In the genomic region with DNA sequence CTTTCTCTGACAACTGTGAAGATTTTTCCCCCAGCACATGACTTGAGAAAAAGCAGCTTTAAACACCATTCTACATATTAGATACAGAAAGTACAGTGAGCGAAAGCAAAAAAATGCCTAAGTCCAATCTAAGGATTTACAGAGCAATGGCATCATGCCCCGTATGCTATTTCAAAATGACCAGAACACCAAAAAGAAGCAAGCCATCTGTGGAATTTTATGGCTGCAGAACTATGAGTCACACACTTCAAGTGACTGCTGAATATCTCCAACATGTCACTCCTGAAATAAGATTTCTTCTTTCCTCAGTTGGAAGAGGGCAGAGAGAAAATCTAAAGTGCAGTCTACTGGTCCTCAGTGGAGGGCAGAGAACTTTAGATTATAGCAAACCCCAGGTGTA, we compare ENCODE assay signal across 18 mouse cellular contexts. TPM values are rescaled to one million over a fixed set of nuclear protein-coding genes. Genes with fewer than 3 reads are reported as not detected.
DNase-seq lines count a peak whose midpoint lies in the region; TF ChIP-seq lines count a peak whose summit lies in the region.
"Had no signal": no experiment of that assay in that cellular context is flagged by ENCODE, and none has a peak within 500 bp of the region (broad histone marks: within the 10 kb centered on the region; RNA-seq: fewer than 3 reads in every experiment).

No protein-coding gene starts in this region.

- intact Hi-C loops in left cerebral cortex, adult 2 months (cut with DNase I) = loop anchor here (10.0 kb wide), 1 partner anchor 609 kb away; no protein-coding TSS in a partner anchor
- intact Hi-C loops in left cerebral cortex, postnatal 4 days (cut with DNase I) = no loop called here

- no peak for TF ChIP-seq CTCF in cerebellum, adult 2 months (IDR thresholded peaks at IDR 0.05; ENCODE audit: borderline replicate concordance, insufficient read depth, low read depth, low read length)
- no peak for TF ChIP-seq CTCF in left cerebral cortex, adult 2 months (IDR thresholded peaks at IDR 0.05)

- no peak for TF ChIP-seq POLR2A in cerebellum, adult 2 months (IDR thresholded peaks at IDR 0.05; ENCODE audit: borderline replicate concordance, insufficient read depth, low read length)

- 13% methylated on average over 2 of the region's 2 CpGs for WGBS in cerebellum, adult 2 months

- peak overlapping the region; percentile 55; the same call in 1 of the 2 replicates for H3K27ac ChIP-seq in cerebellum, adult 2 months (ENCODE audit: insufficient read depth, low read length)
- H3K27ac ChIP-seq in left cerebral cortex, adult 2 months = no peak overlapping the region
- H3K27ac ChIP-seq: embryonic facial prominence, embryonic 10.5 days; embryonic facial prominence, embryonic 12.5 days; forebrain, embryonic 13.5 days; forebrain, embryonic 15.5 days had no signal

- H3K27me3 ChIP-seq in cerebellum, adult 2 months (ENCODE audit: control insufficient read depth, insufficient read depth, low read length) = no peaks in the 10 kb centered on the region
- H3K27me3 ChIP-seq: forebrain, embryonic 13.5 days; forebrain, embryonic 15.5 days had no signal

- H3K4me3 ChIP-seq in cerebellum, adult 2 months (replicated peaks; ENCODE audit: insufficient read depth, low read depth, low read length) = no peak overlapping the region
- H3K4me3 ChIP-seq in left cerebral cortex, adult 2 months = peak overlapping the region; percentile 3; the same call in 1 of the 2 replicates
- H3K4me3 ChIP-seq: embryonic facial prominence, embryonic 10.5 days; embryonic facial prominence, embryonic 12.5 days; forebrain, embryonic 13.5 days; forebrain, embryonic 15.5 days had no signal

- peaks cover 18% of the 10 kb centered on the region; the same call in 1 of the 2 replicates for H3K4me1 ChIP-seq in cerebellum, adult 2 months (ENCODE audit: control insufficient read depth, insufficient read depth, low read length)

- DNase-seq in cerebellum, adult 2 months = peak in 1 of 2 experiments; percentile 61
- DNase-seq in cerebellum, postnatal 10 days = no peak
- peak; percentile 12 for DNase-seq in heart, adult 11 months
- no peak for DNase-seq in heart, postnatal 4 days
- no peak for DNase-seq in left cerebral cortex, adult 2 months (ENCODE audit: extremely low spot score in 1 of 2, low spot score in 2 of 2)
- DNase-seq in left cerebral cortex, postnatal 4 days = no peak
- no peak for DNase-seq in right cerebral cortex, adult 18-20 months
- DNase-seq: adrenal gland, adult 2 months; B cell, adult 2 months; cerebellum, adult 9-10 months; forebrain, postnatal 0 days had no signal

RNA-seq across cellular contexts. Expression of a gene that starts 4.1 kb away (rescaled TPM):
- polyA plus RNA-seq in cerebellum, adult 2 months (2012; rRNA removed) = 979 and 1,062 TPM in 2 replicates
- 1 to 10 TPM; 1.2 to 1.6 TPM for total RNA-seq in heart, postnatal 4 days (2021)
- 100 to 1,000 TPM; 437 to 438 TPM for total RNA-seq in left cerebral cortex, adult 2 months (2021)
- 100 to 1,000 TPM; 502 to 546 TPM for total RNA-seq in left cerebral cortex, postnatal 4 days (2021)
- total RNA-seq: CH12.LX had no signal
- polyA plus RNA-seq: CD4-positive, CD25-positive, alpha-beta regulatory T cell, adult 4 months; G1E had no signal

RNA-seq across cellular contexts. Expression of a gene that starts 12.8 kb away (rescaled TPM):
- 1.3 and 2.0 TPM in 2 replicates for polyA plus RNA-seq in cerebellum, adult 2 months (2012; rRNA removed)
- 1 to 10 TPM; 2.2 to 3.2 TPM for total RNA-seq in heart, postnatal 4 days (2021)
- total RNA-seq in left cerebral cortex, adult 2 months (2021) = 1 to 10 TPM; 2.5 to 4.1 TPM
- total RNA-seq in left cerebral cortex, postnatal 4 days (2021) = 10 to 100 TPM in 1 of 2 experiments, 1 to 10 TPM in 1; 8.3 to 11.1 TPM
- polyA plus RNA-seq: G1E had no signal

RNA-seq across cellular contexts. Expression of a gene that starts 29.9 kb away (rescaled TPM):
- polyA plus RNA-seq in cerebellum, adult 2 months (2012; rRNA removed) = 250 and 253 TPM in 2 replicates
- total RNA-seq in heart, postnatal 4 days (2021) = under 1 TPM; 0.38 to 0.62 TPM
- total RNA-seq in left cerebral cortex, adult 2 months (2021) = 10 to 100 TPM; 81.0 to 90.2 TPM
- 100 to 1,000 TPM; 134 to 136 TPM for total RNA-seq in left cerebral cortex, postnatal 4 days (2021)
- total RNA-seq: CH12.LX, G1E had no signal
- polyA plus RNA-seq: CD4-positive, CD25-positive, alpha-beta regulatory T cell, adult 4 months; G1E had no signal

Comparison
In these comparisons a context has a peak if more than half of its experiments do, and no peak if none do; other contexts are left out.
1. RNA of a gene that starts 4.1 kb away (total RNA-seq): 502 to 546 TPM in left cerebral cortex, postnatal 4 days and 437 to 438 TPM in left cerebral cortex, adult 2 months; 1.2 to 1.6 TPM in heart, postnatal 4 days; every median in the first group is over 100 times any median in the second.
2. RNA of a gene that starts 29.9 kb away (total RNA-seq): 134 to 136 TPM in left cerebral cortex, postnatal 4 days and 81.0 to 90.2 TPM in left cerebral cortex, adult 2 months; 0.38 to 0.62 TPM in heart, postnatal 4 days; every median in the first group is over 10 times any median in the second.